Comparison of ENCODE assay signal across 16 mouse cellular contexts in the genomic region with DNA sequence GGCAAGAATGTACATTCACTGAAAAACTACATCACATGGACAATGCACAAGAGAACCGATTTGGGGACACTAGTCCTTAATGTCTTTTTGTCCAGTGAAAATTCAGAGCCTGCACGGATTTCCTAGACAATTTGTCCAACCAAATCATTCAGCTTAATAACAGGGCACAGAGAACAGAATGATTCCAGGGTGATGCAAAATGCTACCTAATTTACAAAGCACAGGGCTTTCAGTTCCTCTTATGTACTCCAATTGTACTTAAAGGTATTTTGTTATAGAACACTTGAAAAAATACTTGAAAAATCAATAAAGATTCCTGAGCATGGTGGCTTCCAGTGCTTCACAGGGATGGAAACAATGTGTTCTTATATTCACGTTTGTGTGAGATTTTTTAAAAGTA.
"Had no signal": no experiment of that assay in that cellular context is flagged by ENCODE, and none has a peak within 500 bp of the region (broad histone marks: within the 10 kb centered on the region; RNA-seq: fewer than 3 reads in every experiment).

No protein-coding gene starts in this region.

- H3K27ac ChIP-seq: neural tube, embryonic 12.5 days; neural tube, embryonic 13.5 days; neural tube, embryonic 15.5 days; stomach, embryonic 15.5 days; stomach, postnatal 0 days had no signal

- H3K4me3 ChIP-seq: neural tube, embryonic 12.5 days; neural tube, embryonic 13.5 days; neural tube, embryonic 15.5 days; stomach, embryonic 15.5 days had no signal

- H3K27me3 ChIP-seq: neural tube, embryonic 12.5 days; neural tube, embryonic 13.5 days; neural tube, embryonic 15.5 days; stomach, embryonic 15.5 days had no signal

- H3K36me3 ChIP-seq: neural tube, embryonic 12.5 days; neural tube, embryonic 13.5 days; neural tube, embryonic 15.5 days; stomach, embryonic 15.5 days had no signal

- H3K4me1 ChIP-seq: neural tube, embryonic 12.5 days; stomach, embryonic 15.5 days had no signal

- DNase-seq: right cerebral cortex, adult 18-20 months; right cerebral cortex, postnatal 14 days; right cerebral cortex, postnatal 25 days; right cerebral cortex, postnatal 4 days; spleen, adult 18-20 months; thymus, adult 18-20 months; thymus, adult 2 months; thymus, postnatal 14 days; thymus, postnatal 25 days; thymus, postnatal 36 days; thymus, postnatal 4 days had no signal

- H3K9me3 ChIP-seq: neural tube, embryonic 12.5 days; neural tube, embryonic 13.5 days; neural tube, embryonic 15.5 days; stomach, embryonic 15.5 days had no signal

- H3K4me2 ChIP-seq: neural tube, embryonic 12.5 days; neural tube, embryonic 13.5 days; neural tube, embryonic 15.5 days; stomach, embryonic 15.5 days had no signal

- H3K9ac ChIP-seq: neural tube, embryonic 12.5 days; neural tube, embryonic 13.5 days; neural tube, embryonic 15.5 days; stomach, embryonic 15.5 days had no signal
